Mouse (Mus musculus) forebrain, postnatal 0 days (tissue): Measurements from ENCODE around the gene Slc17a5. TPM values are rescaled to one million over a fixed set of nuclear protein-coding genes. Genes with fewer than 3 reads are reported as not detected.

Experiments used
- ATAC-seq: fragments of 200-750 bp; cut with Nextera tagmentation; 2 replicates; pipeline ENCODE4 v1.8.0; 2017; ENCODE audit warnings: mild to moderate bottlenecking, moderate library complexity
- DNase-seq: peaks from one replicate; pipeline ENCODE4 v3.0.0-alpha.2; 2015
- H3K27ac ChIP-seq: fragments of 300-500 bp; sonication (generic); 2 replicates; pipeline ENCODE4 v1.5.1; 2014; ENCODE audit warnings: low read depth, mild to moderate bottlenecking, antibody characterized with exemption, low read length, moderate library complexity, mixed read lengths
- H3K27me3 ChIP-seq: fragments of 300-500 bp; sonication (generic); 2 replicates; pipeline ENCODE4 v1.6.1; 2014; ENCODE audit warnings: mild to moderate bottlenecking, low read length, mixed read lengths; ENCODE audit not compliant: insufficient read depth
- H3K36me3 ChIP-seq: fragments of 300-500 bp; sonication (generic); 2 replicates; pipeline ENCODE4 v1.6.1; 2014; ENCODE audit warnings: mild to moderate bottlenecking, moderate library complexity; ENCODE audit not compliant: insufficient read depth
- H3K4me1 ChIP-seq: fragments of 300-500 bp; sonication (generic); 2 replicates; pipeline ENCODE4 v1.6.1; 2014; ENCODE audit warnings: antibody characterized with exemption; ENCODE audit not compliant: insufficient read depth
- H3K4me2 ChIP-seq: fragments of 300-500 bp; sonication (generic); 2 replicates; pipeline ENCODE4 v1.6.1; 2014; ENCODE audit warnings: low read depth, mild to moderate bottlenecking, moderate library complexity
- H3K4me3 ChIP-seq: fragments of 300-500 bp; sonication (generic); 2 replicates; pipeline ENCODE4 v1.5.1; 2014; ENCODE audit warnings: low read depth, low read length, mixed read lengths
- H3K9ac ChIP-seq: fragments of 300-500 bp; sonication (generic); 2 replicates; pipeline ENCODE4 v1.6.1; 2014; ENCODE audit warnings: mild to moderate bottlenecking
- H3K9me3 ChIP-seq: fragments of 300-500 bp; sonication (generic); 2 replicates; pipeline ENCODE4 v1.6.1; 2016; ENCODE audit warnings: low read length
- CTCF ChIP-seq: sonication (generic); IDR thresholded peaks from 2 replicates; pipeline ENCODE4 v1.5.1; 2016; ENCODE audit warnings: antibody characterized with exemption, control low read depth, low read depth
- WGBS: fragments of 180-500 bp; shearing (Covaris S2); extraction: QIAGEN DNeasy Blood & Tissue Kit; methylation state at CpG from one replicate; pipeline ENCODE4 v1.1.7; 2014; 5-methylcytosine and 5-hydroxymethylcytosine counted together
- polyA plus RNA-seq: library from polyadenylated mRNA; unstranded; fragments of >200 nt; fragmentation: Nextera tagmentation; extraction: Ambion mirVana; gene quantifications from 2 replicates; pipeline ENCODE4 v1.2.1, GENCODE M21; 2015
- total RNA-seq: library from RNA; depleted of rRNA; stranded (reverse); fragments of >200 nt; gene quantifications from 2 replicates; pipeline ENCODE4 v1.2.3, GENCODE M21; 2014

The Slc17a5 gene
- total and polyA plus RNA-seq, 2 experiments from 2014 or later = 11.1 to 16.1 TPM

DNA sequence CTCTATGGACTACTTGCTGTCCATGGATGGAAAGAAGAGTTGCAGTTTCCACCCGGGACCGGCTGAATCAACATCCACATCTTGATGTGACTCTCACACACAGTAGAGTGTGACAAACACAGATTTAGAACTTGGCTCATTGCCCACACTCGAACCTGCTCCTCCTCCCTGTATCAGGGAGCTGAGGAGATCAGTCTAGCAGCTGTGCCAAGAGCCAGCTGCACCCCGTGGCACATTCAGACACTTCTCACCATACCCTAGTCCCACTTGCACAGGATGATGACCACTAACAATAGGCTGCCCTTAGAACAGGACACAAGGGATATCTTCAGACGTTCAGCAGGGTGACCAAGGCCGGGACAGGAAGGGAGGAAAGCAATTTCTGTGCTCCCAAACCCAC lies 26.4 kb upstream of the Slc17a5 start:
- H3K36me3 ChIP-seq = no peaks in the 10 kb centered on the region
- peak overlapping the region; percentile 100; the same call in 1 of the 2 replicates for H3K4me2 ChIP-seq
- peaks cover 3% of the 10 kb centered on the region; the same call in 1 of the 2 replicates for H3K4me1 ChIP-seq
- DNase-seq (peak; percentile 49), ATAC-seq (peak; percentile 77)
- H3K9ac ChIP-seq = no peak overlapping the region
- no peak for TF ChIP-seq CTCF
- WGBS = 40% methylated on average over 6 of the region's 6 CpGs
- no peak overlapping the region for H3K27ac ChIP-seq
- no peaks in the 10 kb centered on the region for H3K9me3 ChIP-seq
- H3K4me3 ChIP-seq = no peak overlapping the region
- no peaks in the 10 kb centered on the region for H3K27me3 ChIP-seq

- DNase-seq (no peak), ATAC-seq (no peak)
- Histone ChIP-seq H3K4me2 (no peak overlapping the region), H3K4me1 (no peaks in the 10 kb centered on the region), H3K27me3 (no peaks in the 10 kb centered on the region), H3K9me3 (no peaks in the 10 kb centered on the region), H3K9ac (no peak overlapping the region), H3K27ac (no peak overlapping the region), H3K4me3 (no peak overlapping the region), H3K36me3 (no peaks in the 10 kb centered on the region)
- peak; percentile 43; the same call in 1 of the 2 replicates for TF ChIP-seq CTCF
- 50% methylated on average over 4 of the region's 4 CpGs for WGBS
Observed at GRCm38 (mm10) chr9:78601046-78601730, 13.3 kb upstream of the Slc17a5 start.

DNA sequence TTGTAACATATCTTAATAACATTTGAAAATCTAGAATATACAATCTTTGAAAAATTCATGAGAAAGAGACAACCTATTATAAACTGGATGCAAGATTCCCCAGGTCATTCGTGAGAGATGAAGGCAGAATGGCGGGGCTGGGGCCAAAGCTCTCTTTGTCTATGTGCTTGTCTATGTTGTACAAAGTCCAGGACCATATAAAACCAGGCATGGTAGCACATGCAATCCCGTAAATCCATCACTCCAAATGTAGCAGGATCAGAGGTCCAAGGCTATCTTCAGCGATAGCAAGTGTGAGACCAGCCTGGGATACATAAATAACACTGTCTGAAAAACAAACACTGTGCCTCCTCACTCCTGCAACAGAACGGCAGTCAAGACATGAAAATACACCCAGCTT lies 12.1 kb upstream of the Slc17a5 start:
- Histone ChIP-seq H3K27ac (no peak overlapping the region), H3K4me2 (no peak overlapping the region), H3K9ac (no peak overlapping the region), H3K9me3 (no peaks in the 10 kb centered on the region), H3K27me3 (no peaks in the 10 kb centered on the region), H3K36me3 (no peaks in the 10 kb centered on the region), H3K4me1 (no peaks in the 10 kb centered on the region), H3K4me3 (no peak overlapping the region)
- no peak for TF ChIP-seq CTCF
- ATAC-seq (no peak), DNase-seq (no peak)
- 86% methylated on average over 5 of the region's 5 CpGs for WGBS

DNA sequence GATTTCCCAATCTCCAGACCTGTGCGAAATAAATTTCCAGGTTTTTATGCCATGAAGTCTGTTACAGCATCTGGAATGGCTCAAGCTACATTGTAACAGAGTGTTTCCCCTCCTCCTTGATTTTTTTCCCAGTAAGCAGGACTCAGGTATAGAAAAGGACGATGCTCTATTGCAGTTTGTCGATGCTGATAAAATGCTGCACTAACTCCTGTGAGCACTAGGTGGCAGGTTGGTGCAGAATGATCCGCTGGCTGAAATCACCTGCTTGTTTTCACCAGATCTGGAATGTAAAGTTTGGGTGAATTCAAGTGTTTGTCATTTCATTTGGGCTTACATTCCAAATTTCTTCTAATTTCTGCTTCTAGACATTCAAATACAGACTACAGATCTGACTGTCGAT lies 9.0 kb upstream of the Slc17a5 start:
- 6% methylated on average over 5 of the region's 5 CpGs for WGBS
- no peaks in the 10 kb centered on the region for H3K9me3 ChIP-seq

DNA sequence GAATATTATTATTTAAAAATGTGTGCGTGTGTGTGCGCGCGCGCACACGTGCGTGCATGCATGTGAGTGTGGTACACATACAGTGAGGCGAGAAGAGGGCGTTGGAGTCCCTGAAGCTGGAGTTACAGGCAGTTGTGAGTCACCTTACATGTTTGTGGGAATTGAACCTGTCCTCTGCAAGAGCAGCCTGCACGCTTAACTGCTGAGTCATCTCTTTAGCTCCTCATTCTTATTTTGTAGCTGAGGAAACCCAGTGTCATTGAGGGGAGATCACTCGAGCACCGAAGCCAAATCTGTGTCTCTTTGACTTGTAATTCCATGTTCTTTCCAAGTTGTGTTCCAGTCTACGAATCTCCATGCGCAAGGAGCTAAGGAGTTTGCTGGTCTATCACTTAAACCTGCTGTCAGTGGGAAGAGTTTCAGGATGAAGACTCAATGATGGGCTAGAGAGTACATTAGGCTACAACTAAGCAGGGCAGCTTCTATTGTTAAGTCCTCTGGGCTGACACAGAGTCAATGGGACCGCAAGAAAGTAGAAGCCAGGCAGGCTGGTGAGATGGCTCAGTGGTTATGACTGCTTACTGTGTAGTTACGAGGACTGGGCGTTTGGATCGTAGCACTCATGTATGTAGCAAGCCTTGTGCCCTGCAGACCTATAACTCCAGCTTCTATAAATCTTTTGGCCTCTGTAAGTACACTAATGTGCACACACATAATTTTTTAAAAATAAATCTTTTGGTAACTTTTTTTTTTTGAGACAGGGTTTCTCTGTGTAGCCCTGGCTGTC lies 8.1 kb upstream of the Slc17a5 start:
- Histone ChIP-seq H3K27ac (no peak overlapping the region), H3K4me2 (no peak overlapping the region), H3K36me3 (no peaks in the 10 kb centered on the region), H3K4me1 (no peaks in the 10 kb centered on the region), H3K27me3 (no peaks in the 10 kb centered on the region), H3K9ac (no peak overlapping the region), H3K9me3 (no peaks in the 10 kb centered on the region), H3K4me3 (no peak overlapping the region)
- ATAC-seq (no peak), DNase-seq (no peak)
- WGBS = 91% methylated on average over 18 of the region's 18 CpGs
- no peak for TF ChIP-seq CTCF

More for the DNA sequence above, 9.0 kb upstream of the Slc17a5 start:
- ATAC-seq = peak; percentile 60
- Histone ChIP-seq H3K4me1 (no peaks in the 10 kb centered on the region), H3K4me2 (no peak overlapping the region), H3K27ac (no peak overlapping the region), H3K9ac (no peak overlapping the region), H3K36me3 (no peaks in the 10 kb centered on the region), H3K27me3 (no peaks in the 10 kb centered on the region), H3K4me3 (no peak overlapping the region)
- peak; percentile 74 for DNase-seq
- TF ChIP-seq CTCF = peak; percentile 86

GRCm38 (mm10) chr9:78595257-78595656 lies 7.4 kb upstream of the Slc17a5 start:
- H3K4me1 ChIP-seq = no peaks in the 10 kb centered on the region
- 88% methylated on average over 3 of the region's 3 CpGs for WGBS
- no peak overlapping the region for H3K27ac ChIP-seq
- H3K36me3 ChIP-seq = no peaks in the 10 kb centered on the region
- no peaks in the 10 kb centered on the region for H3K27me3 ChIP-seq
- H3K4me2 ChIP-seq = no peak overlapping the region
- DNase-seq (no peak), ATAC-seq (no peak)
- H3K9me3 ChIP-seq = no peaks in the 10 kb centered on the region
- H3K9ac ChIP-seq = no peak overlapping the region
- no peak overlapping the region for H3K4me3 ChIP-seq
- TF ChIP-seq CTCF = no peak

- H3K27ac ChIP-seq = no peak overlapping the region
- WGBS = 93% methylated on average over 2 of the region's 2 CpGs
- H3K9ac ChIP-seq = no peak overlapping the region
- H3K36me3 ChIP-seq = no peaks in the 10 kb centered on the region
- no peaks in the 10 kb centered on the region for H3K27me3 ChIP-seq
- no peaks in the 10 kb centered on the region for H3K4me1 ChIP-seq
- H3K9me3 ChIP-seq = no peaks in the 10 kb centered on the region
- H3K4me2 ChIP-seq = no peak overlapping the region
- H3K4me3 ChIP-seq = no peak overlapping the region
- TF ChIP-seq CTCF = no peak
- DNase-seq = no peak
- no peak for ATAC-seq
Observed at GRCm38 (mm10) chr9:78590471-78590870, 2.6 kb upstream of the Slc17a5 start.
